ENCODE assay signal across 17 mouse cellular contexts in the genomic region with DNA sequence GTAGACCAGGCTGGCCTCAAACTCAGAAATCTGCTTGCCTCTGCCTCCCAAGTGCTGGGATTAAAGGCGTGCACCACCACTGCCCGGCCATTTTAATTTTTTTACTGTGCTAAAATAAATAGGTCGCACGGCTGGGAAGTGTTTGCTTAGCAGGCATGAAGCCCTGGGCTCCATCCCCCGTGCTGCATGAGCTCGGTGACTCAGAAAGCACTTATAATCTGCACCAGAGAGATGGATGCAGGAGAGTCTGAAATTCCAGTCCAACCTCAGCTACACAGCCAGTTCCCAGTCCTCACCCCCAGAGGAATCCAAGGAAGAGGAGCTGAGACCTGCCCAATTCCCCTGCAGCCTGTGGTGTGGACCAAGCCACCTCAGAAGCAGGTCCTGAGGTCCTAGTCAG.
"Had no signal": no experiment of that assay in that cellular context is flagged by ENCODE, and none has a peak within 500 bp of the region (broad histone marks: within the 10 kb centered on the region; RNA-seq: fewer than 3 reads in every experiment).

No protein-coding gene starts in this region.

- H3K27me3 ChIP-seq: intestine, embryonic 15.5 days had no signal

- H3K4me2 ChIP-seq: intestine, embryonic 15.5 days; kidney, embryonic 15.5 days; liver, embryonic 13.5 days; midbrain, embryonic 12.5 days; midbrain, embryonic 15.5 days; neural tube, embryonic 12.5 days; neural tube, embryonic 15.5 days had no signal

- H3K4me3 ChIP-seq: intestine, embryonic 15.5 days; kidney, embryonic 15.5 days; left cerebral cortex, adult 2 months; liver, embryonic 13.5 days; midbrain, embryonic 12.5 days; midbrain, embryonic 15.5 days; neural tube, embryonic 12.5 days; neural tube, embryonic 15.5 days had no signal

- H3K36me3 ChIP-seq: intestine, embryonic 15.5 days; kidney, embryonic 15.5 days; liver, embryonic 13.5 days; midbrain, embryonic 12.5 days; midbrain, embryonic 15.5 days; neural tube, embryonic 12.5 days; neural tube, embryonic 15.5 days had no signal

- ATAC-seq: intestine, embryonic 15.5 days; midbrain, embryonic 15.5 days had no signal

- H3K9me3 ChIP-seq: intestine, embryonic 15.5 days; kidney, embryonic 15.5 days; liver, embryonic 13.5 days; midbrain, embryonic 12.5 days; midbrain, embryonic 15.5 days; neural tube, embryonic 12.5 days; neural tube, embryonic 15.5 days had no signal

- H3K27ac ChIP-seq: intestine, embryonic 15.5 days; kidney, embryonic 15.5 days; left cerebral cortex, adult 2 months; liver, embryonic 13.5 days; midbrain, embryonic 12.5 days; midbrain, embryonic 15.5 days; neural tube, embryonic 12.5 days; neural tube, embryonic 15.5 days; stomach, postnatal 0 days had no signal

- H3K4me1 ChIP-seq: liver, embryonic 13.5 days; midbrain, embryonic 15.5 days; neural tube, embryonic 12.5 days had no signal

- H3K9ac ChIP-seq: intestine, embryonic 15.5 days; kidney, embryonic 15.5 days; liver, embryonic 13.5 days; midbrain, embryonic 12.5 days; midbrain, embryonic 15.5 days; neural tube, embryonic 12.5 days; neural tube, embryonic 15.5 days had no signal

- DNase-seq: kidney, adult 11 months; kidney, adult 8-10 months; kidney, postnatal 10 days; kidney, postnatal 36 days; layer of hippocampus, postnatal 36 days; liver, embryonic 13.5 days; right cerebral cortex, adult 18-20 months; right cerebral cortex, postnatal 14 days; right cerebral cortex, postnatal 4 days had no signal
